Mouse (Mus musculus) kidney, adult 2 months (tissue): ENCODE measurements at regions not wholly inside any gene's neighbourhood (a gene's known extent, or its start where the extent isn't known, plus 50 kb on each side); places are given as distances from the start of the nearest gene placed in this dataset.

Experiments
- CTCF ChIP-seq: fragments of 200-500 bp; conservative IDR thresholded peaks from 2 replicates; pipeline ENCODE4 v1.5.1; 2011; ENCODE audit warnings: low read depth, mild to moderate bottlenecking, control low read depth, low read length, moderate library complexity, mixed read lengths; ENCODE audit not compliant: insufficient read depth, insufficient read length
- POLR2A ChIP-seq: fragments of 200-500 bp; IDR thresholded peaks from one replicate; pipeline ENCODE4 v1.6.1; 2011; ENCODE audit warnings: low read depth, low read length, control low read depth

GRCm38 (mm10) chr4:67662122-67662521 lies 834.7 kb downstream of the Tlr4 start:
- TF ChIP-seq POLR2A, result no peak
- TF ChIP-seq CTCF, result no peak
